Mouse (Mus musculus): Measurements from ENCODE around the gene Incenp.
A peak's percentile ranks its signal among the peaks of the same experiment; 100 is the strongest.
"Not testable (repeated sequence)": the region's sequence is repeated elsewhere in the genome, so short reads cannot be mapped to it uniquely, and the experiment has no call there.

Incenp gene

GRCm38 (mm10) chr19:9918176-9918861 lies 19.0 kb upstream of the Incenp start:
- no peak for DNase-seq

GRCm38 (mm10) chr19:9917727-9918126 lies 18.4 kb upstream of the Incenp start:
- no peak for DNase-seq

- peak; percentile 77 to 89 for DNase-seq
Measured at GRCm38 (mm10) chr19:9915935-9916334, 16.6 kb upstream of the Incenp start.

GRCm38 (mm10) chr19:9914346-9914745 lies 15.0 kb upstream of the Incenp start:
- no peak for DNase-seq

GRCm38 (mm10) chr19:9913784-9914183 lies 14.4 kb upstream of the Incenp start:
- no peak for DNase-seq

GRCm38 (mm10) chr19:9911314-9911754 lies 12.0 kb upstream of the Incenp start:
- peak; percentile 56 to 58 for DNase-seq

GRCm38 (mm10) chr19:9909351-9909750 lies 10.0 kb upstream of the Incenp start:
- DNase-seq, result no peak

GRCm38 (mm10) chr19:9900696-9901095 lies 1.3 kb upstream of the Incenp start:
- DNase-seq, result not testable (repeated sequence)

GRCm38 (mm10) chr19:9899780-9900146 lies 412 bp upstream of the Incenp start:
- DNase-seq, result no peak

GRCm38 (mm10) chr19:9898339-9899066 lies 848 bp downstream of the Incenp start:
- DNase-seq, result peak in 1 of 2 experiments; percentile 20

- DNase-seq, result no peak
Measured at GRCm38 (mm10) chr19:9896067-9896466, 3.3 kb downstream of the Incenp start.

GRCm38 (mm10) chr19:9886771-9887170 lies 12.6 kb downstream of the Incenp start:
- no peak for DNase-seq

GRCm38 (mm10) chr19:9886348-9886747 lies 13.0 kb downstream of the Incenp start:
- DNase-seq, result no peak

GRCm38 (mm10) chr19:9878186-9878835 lies 21.0 kb downstream of the Incenp start:
- DNase-seq, result no peak

GRCm38 (mm10) chr19:9865466-9865865 lies 33.9 kb downstream of the Incenp start:
- no peak for DNase-seq

- DNase-seq, result no peak
Measured at GRCm38 (mm10) chr19:9864856-9865255, 34.5 kb downstream of the Incenp start.

- not testable (repeated sequence) for DNase-seq
Measured at GRCm38 (mm10) chr19:9860821-9861220, 38.5 kb downstream of the Incenp start.

GRCm38 (mm10) chr19:9849368-9850075 lies 49.8 kb downstream of the Incenp start:
- DNase-seq, result not testable (repeated sequence)

- no peak for DNase-seq
Measured at GRCm38 (mm10) chr19:9847262-9847661, 52.1 kb downstream of the Incenp start, which contains the start of gene Scgb2a2. TSS of gene Scgb2a2 (plus strand) at chr19:9847562.

- no peak for DNase-seq
Measured at GRCm38 (mm10) chr19:9837341-9837715, 62.0 kb downstream of the Incenp start.

GRCm38 (mm10) chr19:9836581-9837340 lies 62.6 kb downstream of the Incenp start:
- DNase-seq, result peak; percentile 47 to 74

Measured in kidney, postnatal 36 days (tissue).